Mouse (Mus musculus): ENCODE data around the gene Galnt16.

- TF ChIP-seq SMC3 (IDR thresholded peaks at IDR 0.05; ENCODE audit: low read depth, low read length) = peak; percentile 48
- TF ChIP-seq GABPA (IDR thresholded peaks at IDR 0.05; ENCODE audit: low read depth, low read length) = no peak
- no peak for TF ChIP-seq MAZ (IDR thresholded peaks at IDR 0.05; ENCODE audit: low read depth, low read length)
- TF ChIP-seq GATA1 (IDR thresholded peaks at IDR 0.05; ENCODE audit: low read depth, low read length) = no peak
- no peak; the same call in 1 of the 2 replicates for TF ChIP-seq ZC3H11A (IDR thresholded peaks at IDR 0.05; ENCODE audit: low read depth, low read length)
- TF ChIP-seq CTCF (IDR thresholded peaks at IDR 0.05 in 2 of 3, conservative IDR thresholded peaks at IDR 0.05 in 1 of 3; ENCODE audit: control insufficient read depth in 1 of 3, insufficient read depth in 1 of 3, low read depth in 2 of 3, low read length in 3 of 3, poor library complexity in 1 of 3, severe bottlenecking in 1 of 3) = peak; percentile 56 to 76 (median 69)
- no peak for TF ChIP-seq POLR2A (IDR thresholded peaks at IDR 0.05; ENCODE audit: control insufficient read depth in 1 of 2, insufficient read depth in 1 of 2, low read depth in 1 of 2, low read length in 2 of 2, poor library complexity in 1 of 2)
- TF ChIP-seq EP300 (IDR thresholded peaks at IDR 0.05; ENCODE audit: low read depth in 1 of 2, low read length in 2 of 2) = no peak
- TF ChIP-seq CHD1 (IDR thresholded peaks at IDR 0.05; ENCODE audit: low read depth, low read length) = no peak
- no peak for TF ChIP-seq TCF12 (IDR thresholded peaks at IDR 0.05; ENCODE audit: low read depth, low read length)
- no peak for TF ChIP-seq JUND (IDR thresholded peaks at IDR 0.05; ENCODE audit: low read depth, low read length)
- TF ChIP-seq NELFE (IDR thresholded peaks at IDR 0.05; ENCODE audit: low read depth, low read length) = no peak
- TF ChIP-seq MYB (IDR thresholded peaks at IDR 0.05; ENCODE audit: low read depth, low read length) = no peak
Observed at GRCm38 (mm10) chr12:80577049-80577448, 59.0 kb downstream of the Galnt16 start.
